Mouse (Mus musculus) hindlimb bud, embryonic 11.5 days (tissue): ENCODE measurements at regions not wholly inside any gene's neighbourhood (a gene's known extent, or its start where the extent isn't known, plus 50 kb on each side); places are given as distances from the start of the nearest gene placed in this dataset.

Source experiments
- DNase-seq: peaks from one replicate; pipeline ENCODE4 v3.0.0-alpha.2; 2012; ENCODE audit warnings: low read depth, low spot score; ENCODE audit errors: extremely low spot score

DNA sequence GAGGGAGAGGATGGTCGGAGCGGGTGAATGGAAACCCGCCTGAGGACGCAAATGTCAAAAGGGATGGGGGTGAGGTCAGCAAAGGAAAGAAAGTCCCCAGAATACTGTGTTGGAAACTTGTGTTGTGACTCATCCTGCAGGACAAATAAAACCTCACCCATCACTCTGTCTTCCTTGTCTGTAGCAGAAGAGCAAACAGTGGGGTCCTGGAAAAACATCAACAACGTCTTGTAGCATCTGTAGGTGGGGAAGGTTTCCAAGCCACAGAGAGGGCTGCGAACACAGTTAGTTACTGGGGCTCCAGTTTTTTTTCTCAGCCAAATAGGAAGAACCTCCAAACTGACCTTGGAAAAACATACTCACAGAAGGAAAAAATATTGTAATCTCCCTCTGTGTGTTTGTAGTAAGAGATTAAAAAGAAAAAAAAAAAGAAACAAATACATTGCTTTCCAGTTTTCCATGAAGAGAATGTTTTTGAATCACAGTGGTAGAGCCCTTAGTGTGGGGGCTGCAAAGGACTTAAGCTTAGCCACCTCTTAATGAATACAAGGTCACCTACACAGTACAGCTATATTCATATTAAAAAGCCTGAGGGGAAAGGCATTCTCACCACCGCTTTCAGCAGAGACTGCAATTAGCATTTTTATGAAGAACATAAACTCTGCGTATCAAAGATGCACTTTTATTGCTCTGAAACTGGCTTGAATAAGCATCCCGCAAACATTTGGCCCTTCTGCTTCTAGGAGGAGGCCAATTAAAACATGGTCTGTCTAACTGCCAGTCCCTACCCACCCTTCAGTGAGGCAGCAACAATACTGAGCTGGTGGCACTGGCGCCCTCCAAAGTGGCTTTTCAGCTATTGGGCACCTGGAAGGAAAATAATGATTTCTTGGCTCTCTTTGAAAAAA, 198.6 kb upstream of the Tprg start:
- DNase-seq: no peak

DNA sequence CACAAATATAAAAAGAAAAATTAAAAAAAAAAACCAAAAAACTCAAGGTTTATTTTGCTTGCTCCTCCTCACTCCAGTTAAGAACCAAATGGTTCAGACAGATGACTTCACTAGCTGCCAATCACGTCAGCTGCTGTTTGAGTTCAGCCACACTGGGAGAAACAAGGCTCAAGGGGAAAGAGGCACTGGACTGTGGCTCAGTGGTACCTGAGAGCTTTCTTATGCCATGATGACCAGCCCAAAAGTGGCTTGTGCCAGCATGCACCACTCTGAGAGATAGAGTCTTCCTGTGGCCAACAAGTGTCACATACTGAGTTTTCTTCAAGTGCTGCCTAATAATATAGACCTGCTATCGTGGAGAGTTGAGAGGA, 198.0 kb upstream of the Tprg start:
- no peak for DNase-seq

DNA sequence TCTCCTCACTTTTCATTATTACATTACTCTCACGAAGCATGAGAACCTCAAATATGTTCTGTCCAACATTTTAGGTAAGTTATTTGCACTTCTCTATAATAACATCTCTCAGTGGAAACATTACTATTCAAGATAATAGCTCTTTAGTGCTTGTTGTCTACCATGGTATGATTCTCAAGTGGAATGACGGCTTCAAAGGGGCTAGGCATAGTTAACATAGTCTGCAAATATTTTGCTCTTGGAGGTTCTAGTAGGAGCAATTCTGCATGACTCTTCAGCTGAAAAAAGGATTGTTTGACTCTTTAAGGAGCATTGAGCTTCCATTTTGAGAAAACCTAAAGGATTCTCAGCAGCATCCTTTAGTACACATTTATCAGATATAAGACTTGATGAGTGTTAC, 182.5 kb upstream of the Tprg start:
- no peak for DNase-seq

DNA sequence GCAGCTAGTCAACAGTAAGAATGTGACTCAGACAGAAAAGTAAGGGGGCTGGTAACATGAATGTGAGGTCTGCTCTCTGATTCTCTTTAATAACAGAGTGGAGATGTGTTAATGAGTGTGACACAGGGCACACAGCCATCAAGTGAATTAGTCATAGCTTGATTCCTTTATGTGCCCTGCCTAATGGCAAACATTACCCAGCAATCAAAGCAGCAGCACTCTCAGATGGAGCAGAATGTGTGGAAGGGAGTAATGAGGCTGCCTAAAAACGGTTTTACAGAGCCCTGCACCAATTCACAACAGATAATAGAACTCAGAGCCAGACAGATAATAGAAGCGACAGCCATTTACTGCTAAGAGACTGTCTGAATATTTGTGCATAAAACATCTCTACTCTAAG, 182.0 kb upstream of the Tprg start:
- DNase-seq: no peak

DNA sequence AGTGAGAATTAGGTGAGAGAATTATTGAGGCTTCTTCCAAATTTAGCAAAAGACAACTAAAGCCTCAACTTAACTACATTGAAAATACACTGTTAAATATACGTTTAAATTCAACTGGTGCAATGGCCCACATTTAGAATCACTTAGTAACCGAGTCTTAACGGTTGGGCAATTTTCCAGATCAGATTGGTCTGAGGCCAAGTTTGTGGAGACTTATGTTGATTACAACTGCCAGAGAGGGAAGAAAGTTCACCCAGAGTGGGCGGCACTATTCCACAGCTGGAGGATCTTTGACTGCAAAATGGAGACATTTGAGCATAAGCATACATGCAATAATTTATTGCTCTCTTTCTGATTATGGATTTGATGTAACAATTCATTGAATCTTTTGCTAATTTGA, 146.5 kb upstream of the Tprg start:
- DNase-seq: no peak

DNA sequence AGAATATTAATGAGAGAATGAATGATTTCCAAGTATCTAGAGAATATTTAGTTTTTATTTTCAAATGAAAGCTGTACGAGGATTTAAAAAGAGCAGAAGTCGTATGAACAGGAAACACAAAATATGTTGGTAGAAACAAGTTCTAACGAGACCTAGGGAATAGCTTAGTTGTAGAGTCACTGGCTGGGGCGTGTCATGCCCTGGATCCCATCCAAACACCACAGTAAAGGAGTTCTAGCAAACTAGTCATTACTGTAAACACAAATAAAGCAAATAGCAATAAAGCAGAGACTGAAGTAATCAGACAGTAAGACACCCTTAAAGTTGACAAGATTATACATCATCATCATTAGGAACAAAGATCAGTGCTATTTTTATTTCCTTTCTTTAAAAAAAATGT, 139.1 kb upstream of the Tprg start:
- DNase-seq: no peak

DNA sequence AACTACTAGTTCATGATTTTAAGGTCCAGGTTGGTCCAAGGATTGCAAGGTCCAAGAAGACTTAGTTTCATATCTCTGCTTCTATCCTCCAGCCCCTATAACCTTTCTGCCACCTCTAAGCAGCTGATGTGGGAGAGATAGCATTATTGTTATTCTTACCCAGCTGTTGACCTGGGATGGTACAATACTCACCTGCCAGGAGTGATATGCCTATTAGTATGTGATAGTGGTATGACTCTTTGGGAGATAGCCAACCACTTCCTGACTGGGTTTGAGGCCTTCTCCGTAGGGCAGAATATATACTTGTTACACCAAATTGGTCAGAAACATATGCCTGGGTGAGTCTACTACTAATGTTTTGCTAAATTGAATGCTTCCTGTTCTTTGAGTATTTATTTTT, 137.4 kb upstream of the Tprg start:
- DNase-seq: no peak

DNA sequence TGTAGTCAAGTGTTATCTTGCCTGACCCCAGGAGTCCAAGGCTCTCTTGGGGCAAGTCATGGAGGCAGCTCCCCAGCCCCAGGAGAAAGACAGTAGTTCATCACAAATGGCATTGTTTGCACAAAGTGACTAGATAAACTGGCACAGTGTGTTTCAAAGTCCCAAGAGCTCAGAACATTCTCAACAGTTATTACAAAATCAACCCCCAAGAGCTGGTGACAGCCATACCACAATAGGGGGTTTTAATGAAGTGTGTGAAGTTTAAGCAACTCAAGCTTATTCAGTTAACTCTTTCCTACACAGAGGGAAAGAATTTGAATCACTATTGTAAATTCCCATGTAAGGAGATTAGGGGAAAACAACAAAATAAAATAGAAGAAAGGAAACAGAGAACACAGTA, 109.7 kb upstream of the Tprg start:
- no peak for DNase-seq

DNA sequence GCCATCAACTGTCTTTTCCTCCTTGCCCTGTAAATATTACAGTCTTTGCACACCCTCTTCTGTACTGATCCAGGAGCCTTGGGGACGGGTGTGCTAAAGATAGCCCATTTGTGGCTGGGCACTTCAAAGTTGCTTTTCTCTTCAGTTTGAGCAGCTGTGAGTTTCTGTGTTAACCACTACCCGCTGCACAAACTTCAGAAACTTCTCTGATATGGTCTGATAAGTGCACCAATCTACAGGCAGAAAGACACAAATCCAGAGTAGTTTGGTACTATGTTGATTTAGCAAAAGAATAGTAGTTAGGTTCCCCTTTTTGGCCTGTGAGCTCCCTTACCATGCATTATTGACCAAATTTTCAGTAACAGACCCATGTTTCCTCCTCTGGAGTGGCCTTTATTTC, 108.6 kb upstream of the Tprg start:
- DNase-seq: no peak

DNA sequence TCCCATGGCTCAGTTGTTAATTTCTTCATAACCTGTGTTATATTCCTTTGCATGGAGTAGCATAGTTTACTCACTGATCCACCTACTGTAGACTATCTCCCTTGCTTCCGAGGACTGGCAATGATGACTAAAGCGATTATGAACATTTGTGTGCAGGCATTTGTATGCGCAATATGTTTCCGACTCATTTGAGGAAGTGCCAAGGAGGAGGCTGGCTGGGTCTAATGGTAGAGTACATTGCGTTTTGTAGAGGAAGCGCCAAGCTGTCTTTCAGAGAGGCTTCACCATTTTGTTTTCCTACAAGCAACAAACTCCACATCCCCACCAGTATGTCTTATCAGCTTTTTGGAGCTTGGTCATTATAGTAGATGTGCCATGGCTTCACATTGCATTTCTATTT, 104.7 kb upstream of the Tprg start:
- DNase-seq: no peak

DNA sequence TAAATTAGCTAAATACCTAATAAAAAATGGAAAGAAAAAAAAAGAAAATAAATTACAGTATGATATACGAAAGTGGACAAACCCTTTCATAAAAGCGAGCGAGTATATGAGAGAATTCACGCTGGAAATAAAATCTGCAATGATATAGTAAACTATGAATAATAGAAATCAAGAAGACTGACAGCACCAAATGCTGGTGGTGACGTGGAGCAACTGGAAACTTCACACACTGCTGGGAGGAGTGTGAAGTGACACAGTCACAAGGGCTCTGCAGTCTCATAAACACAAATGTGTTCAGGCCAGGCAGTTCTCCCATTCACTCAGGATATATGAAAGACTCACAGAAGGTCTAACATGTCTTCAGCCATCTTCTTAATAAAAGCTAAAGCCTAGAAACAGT, 89.5 kb upstream of the Tprg start:
- DNase-seq: no peak

DNA sequence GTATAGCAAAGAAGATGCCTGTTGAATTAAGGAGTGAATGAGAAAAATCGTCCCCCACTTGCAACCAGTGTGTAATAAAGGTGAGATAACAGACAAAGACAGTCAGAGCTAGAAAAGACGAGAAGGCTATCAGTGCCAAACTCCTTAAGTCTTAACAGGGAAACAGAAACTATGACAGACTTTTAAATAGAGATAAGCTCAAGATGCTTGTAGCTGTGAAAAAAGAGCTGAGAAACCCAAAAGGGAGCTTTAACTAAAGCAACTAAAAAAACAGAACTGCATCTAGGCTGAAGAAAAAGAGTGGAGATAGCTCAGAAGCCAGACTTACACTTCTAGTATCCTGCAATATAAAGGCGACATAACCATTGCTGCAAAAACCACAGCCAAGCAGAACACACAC, 87.8 kb upstream of the Tprg start:
- no peak for DNase-seq

DNA sequence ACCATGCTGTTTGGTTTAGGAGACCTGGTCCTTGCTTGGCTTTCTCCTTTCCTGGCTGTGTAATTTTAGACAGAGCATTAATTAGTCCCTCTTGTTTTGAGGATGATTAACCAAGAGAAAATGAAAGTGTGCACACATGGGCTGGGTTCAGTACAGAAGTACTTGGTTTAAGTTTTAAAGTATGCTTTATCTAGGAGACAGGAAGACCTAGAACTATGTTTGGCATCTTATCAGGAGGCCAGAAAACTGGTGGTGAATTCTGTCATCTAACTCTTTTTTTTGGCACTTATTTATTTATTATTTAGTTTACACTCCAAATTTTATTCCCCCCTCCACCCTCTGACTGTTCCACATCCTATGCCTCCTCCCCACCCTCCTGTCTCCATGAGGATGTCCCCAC, 86.6 kb upstream of the Tprg start:
- no peak for DNase-seq

DNA sequence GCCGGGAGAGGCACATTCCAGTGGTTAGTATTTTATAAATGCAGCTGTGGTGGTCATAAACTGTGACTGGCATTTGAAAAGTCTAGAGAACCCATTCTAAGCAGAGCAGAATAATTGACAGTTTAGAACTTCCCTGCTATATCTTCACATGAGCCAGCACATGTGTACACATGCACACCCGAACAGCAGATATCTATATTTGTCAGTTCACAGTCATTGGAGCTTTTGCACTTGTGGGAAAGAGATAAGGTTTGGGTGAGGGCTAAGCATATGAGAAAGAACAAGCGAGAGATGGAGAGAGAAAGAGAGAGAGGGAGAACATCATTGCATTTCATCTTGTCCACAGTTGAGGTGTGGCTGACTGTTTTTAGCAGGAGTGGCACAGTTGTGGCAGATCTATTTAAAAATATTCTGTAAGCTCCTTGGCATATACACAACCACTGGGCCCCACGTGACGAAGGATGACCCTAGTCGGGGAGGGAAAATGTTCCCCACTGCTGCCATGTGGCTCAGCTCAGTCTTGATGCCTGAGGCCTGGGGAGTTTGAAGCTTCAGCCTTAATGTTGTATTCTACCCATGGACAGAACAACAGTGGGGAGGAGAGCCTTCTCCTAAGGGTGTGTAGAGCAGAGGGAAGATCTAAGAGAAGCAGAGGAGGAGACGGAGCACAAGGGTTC, 85.4 kb upstream of the Tprg start:
- no peak for DNase-seq

DNA sequence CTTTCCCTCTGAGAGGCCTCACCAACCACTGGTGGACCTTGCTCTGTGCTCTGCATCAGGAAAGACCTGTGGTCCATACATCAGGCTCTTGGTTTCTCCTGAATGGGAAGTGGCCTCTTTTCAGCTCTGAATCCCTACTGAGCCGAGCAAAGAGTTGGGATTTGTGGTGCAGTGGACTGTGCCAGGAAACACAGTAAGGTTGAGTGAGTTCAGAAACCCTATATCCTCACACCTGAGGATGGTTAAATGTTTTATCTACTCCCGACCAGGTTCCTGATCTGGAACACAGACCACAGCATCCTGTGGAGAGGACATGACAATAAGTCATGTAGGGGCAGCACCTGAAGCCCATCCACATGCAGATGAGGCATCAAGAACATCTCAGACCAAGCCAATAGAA, 73.4 kb upstream of the Tprg start:
- DNase-seq: no peak

DNA sequence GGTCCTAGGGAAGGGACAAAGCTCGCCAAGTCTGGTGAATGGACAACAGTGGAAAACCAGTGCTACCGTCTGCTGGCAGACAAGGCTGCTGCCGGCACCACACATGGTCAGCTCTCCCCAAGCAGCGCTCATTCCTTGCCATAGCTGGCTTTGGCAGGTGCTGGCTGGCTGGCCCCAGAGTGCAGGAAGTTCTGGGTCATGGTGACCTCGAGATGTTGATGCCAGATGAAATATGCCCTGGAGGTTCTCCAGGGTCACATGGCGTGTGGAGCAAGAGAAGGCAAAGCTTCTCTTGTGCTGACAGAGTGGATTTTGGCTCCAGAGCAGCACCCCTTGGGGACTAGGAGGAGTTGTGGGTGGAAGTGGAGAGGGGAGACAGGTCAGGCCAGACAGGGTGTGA, 66.1 kb upstream of the Tprg start:
- no peak for DNase-seq

DNA sequence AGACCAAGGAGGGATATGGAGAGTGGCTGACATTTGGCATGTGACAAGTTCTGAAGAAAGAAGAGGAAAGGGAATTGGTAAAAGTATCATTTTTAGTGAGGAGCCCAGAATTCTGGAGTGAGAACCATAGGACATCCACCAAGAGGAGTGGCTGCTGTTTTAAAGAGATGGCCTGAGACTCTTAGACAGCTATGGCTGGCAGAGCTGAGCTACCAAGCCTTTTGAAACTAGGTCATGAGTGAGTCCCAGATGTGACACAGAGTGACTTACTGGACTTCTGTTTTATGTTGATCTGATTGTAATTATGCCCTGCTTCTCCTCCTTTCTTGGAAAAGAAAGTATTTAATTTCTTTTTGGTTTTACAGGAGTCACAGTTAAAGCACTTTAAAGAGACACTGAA, 61.8 kb upstream of the Tprg start:
- DNase-seq: no peak
